Mouse (Mus musculus) megakaryocyte, embryonic 14.5 days (primary cell): Measurements from ENCODE around the gene Mrc2. TPM values are rescaled to one million over a fixed set of nuclear protein-coding genes. Genes with fewer than 3 reads are reported as not detected.
A peak's percentile ranks its signal among the peaks of the same experiment; 100 is the strongest.

Source experiments
- H3K27me3 ChIP-seq: replicated peaks from 2 replicates; pipeline ENCODE3; 2012; ENCODE audit warnings: inconsistent platforms
- H3K36me3 ChIP-seq: replicated peaks from 2 replicates; pipeline ENCODE3; 2012; ENCODE audit warnings: low read length, inconsistent platforms, mixed read lengths
- H3K4me1 ChIP-seq: 2 replicates; pipeline ENCODE4 v1.6.1; 2012; ENCODE audit warnings: inconsistent platforms
- H3K4me3 ChIP-seq: replicated peaks from 2 replicates; pipeline ENCODE3; 2012; ENCODE audit warnings: moderate library complexity, mild to moderate bottlenecking, inconsistent platforms
- H3K9me3 ChIP-seq: 2 replicates; pipeline ENCODE4 v1.6.1; 2012; ENCODE audit warnings: inconsistent platforms
- FLI1 ChIP-seq: IDR thresholded peaks from 2 replicates; pipeline ENCODE4 v1.6.1; 2012; ENCODE audit warnings: low read length, inconsistent platforms, mixed read lengths
- GATA1 ChIP-seq: IDR thresholded peaks from 3 replicates; pipeline ENCODE4 v1.6.1; 2012; ENCODE audit warnings: mixed read lengths, low read length, inconsistent platforms, borderline replicate concordance
- polyA plus RNA-seq: library from polyadenylated mRNA; stranded (reverse); fragments of >175 nt; gene quantifications from 2 replicates; pipeline ENCODE4 v1.2.3, GENCODE M21; 2012; ENCODE audit warnings: low replicate concordance; ENCODE audit not compliant: insufficient read depth

Gene Mrc2
- polyA plus RNA-seq, 1 experiment = 0.81 TPM

GRCm38 (mm10) chr11:105347162-105348161, 55.0 kb downstream of the Mrc2 start:
- H3K4me1 ChIP-seq = peaks cover 14% of the 10 kb centered on the region
- no peak for TF ChIP-seq FLI1
- no peak for TF ChIP-seq GATA1
- H3K27me3 ChIP-seq = peaks cover 51% of the 10 kb centered on the region
- no peaks in the 10 kb centered on the region for H3K9me3 ChIP-seq
- H3K36me3 ChIP-seq = no peaks in the 10 kb centered on the region
- peak overlapping the region; percentile 81 for H3K4me3 ChIP-seq

DNA sequence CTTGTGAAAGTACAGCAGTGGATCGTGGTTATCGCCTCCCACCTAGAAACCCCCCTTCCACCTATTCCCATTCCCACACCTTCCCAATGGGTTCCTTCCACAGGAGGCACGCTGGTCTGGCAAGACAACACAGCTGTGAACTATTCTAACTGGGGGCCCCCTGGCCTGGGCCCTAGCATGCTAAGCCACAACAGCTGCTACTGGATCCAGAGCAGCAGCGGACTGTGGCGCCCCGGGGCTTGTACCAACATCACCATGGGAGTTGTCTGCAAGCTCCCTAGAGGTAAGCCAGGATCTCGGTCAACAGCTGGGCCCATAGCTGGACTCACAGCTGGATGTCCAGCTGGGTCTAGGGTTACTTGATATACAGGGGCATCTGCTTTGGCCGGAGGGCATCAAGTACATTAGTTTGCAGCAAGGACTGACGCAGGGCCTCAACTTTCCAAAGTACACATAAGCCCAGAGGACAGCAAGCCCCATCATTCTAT, 56.1 kb downstream of the Mrc2 start:
- Histone ChIP-seq H3K9me3 (no peaks in the 10 kb centered on the region), H3K36me3 (no peaks in the 10 kb centered on the region), H3K4me1 (peaks cover 14% of the 10 kb centered on the region), H3K4me3 (no peak overlapping the region), H3K27me3 (peaks cover 53% of the 10 kb centered on the region)
- TF ChIP-seq GATA1 (no peak), FLI1 (no peak)

DNA sequence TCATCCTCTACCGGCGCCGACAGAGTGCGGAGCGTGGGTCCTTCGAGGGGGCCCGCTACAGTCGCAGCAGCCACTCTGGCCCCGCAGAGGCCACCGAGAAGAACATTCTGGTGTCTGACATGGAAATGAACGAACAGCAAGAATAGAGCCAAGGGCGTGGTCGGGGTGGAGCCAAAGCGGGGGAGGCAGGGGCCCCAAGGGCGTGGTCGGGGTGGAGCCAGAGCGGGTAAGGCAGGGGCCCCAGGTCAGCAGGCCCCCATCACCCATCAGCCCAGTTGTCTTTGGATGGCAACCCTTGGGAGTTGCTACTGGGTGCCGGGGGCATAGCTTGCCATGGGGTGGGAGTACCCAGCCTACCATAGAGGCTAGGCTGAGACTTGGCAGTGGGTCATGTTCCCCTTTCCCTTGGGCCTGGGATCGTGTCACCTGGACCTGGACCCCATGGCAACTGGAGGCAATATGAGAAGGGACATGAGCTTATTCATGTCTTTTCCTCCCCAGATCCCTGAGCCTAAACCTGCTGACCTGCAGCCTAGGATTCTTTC, 57.4 kb downstream of the Mrc2 start:
- H3K9me3 ChIP-seq = no peaks in the 10 kb centered on the region
- TF ChIP-seq GATA1 (no peak), FLI1 (no peak)
- no peaks in the 10 kb centered on the region for H3K36me3 ChIP-seq
- H3K27me3 ChIP-seq = peaks cover 65% of the 10 kb centered on the region
- H3K4me3 ChIP-seq = no peak overlapping the region
- H3K4me1 ChIP-seq = peaks cover 14% of the 10 kb centered on the region

DNA sequence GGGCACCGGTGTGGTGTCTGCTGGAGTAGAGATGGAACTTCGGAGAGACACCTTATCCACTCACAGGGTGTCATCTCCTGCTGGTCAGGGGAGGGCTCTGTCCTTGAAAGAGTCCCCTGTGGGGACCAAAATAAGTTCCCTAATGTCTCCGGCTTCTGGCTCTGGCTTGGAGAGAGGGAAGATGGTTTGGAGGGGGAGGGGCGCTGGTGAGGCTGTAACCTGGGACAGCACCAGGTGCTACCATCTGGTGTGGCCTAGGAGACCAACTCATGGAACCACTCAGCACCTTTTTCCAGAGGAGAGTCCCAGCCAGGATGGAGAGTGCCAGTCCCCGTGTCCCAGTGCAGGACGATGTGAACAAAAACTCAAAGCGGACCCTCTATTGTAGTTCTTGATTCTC, 58.2 kb downstream of the Mrc2 start:
- H3K9me3 ChIP-seq = no peaks in the 10 kb centered on the region
- H3K4me1 ChIP-seq = peaks cover 14% of the 10 kb centered on the region
- no peak overlapping the region for H3K4me3 ChIP-seq
- peaks cover 70% of the 10 kb centered on the region for H3K27me3 ChIP-seq
- TF ChIP-seq FLI1 (no peak), GATA1 (no peak)
- H3K36me3 ChIP-seq = no peaks in the 10 kb centered on the region

GRCm38 (mm10) chr11:105352152-105352551, 59.7 kb downstream of the Mrc2 start:
- Histone ChIP-seq H3K9me3 (no peaks in the 10 kb centered on the region), H3K4me3 (no peak overlapping the region), H3K27me3 (peaks cover 62% of the 10 kb centered on the region), H3K4me1 (peaks cover 17% of the 10 kb centered on the region), H3K36me3 (no peaks in the 10 kb centered on the region)
- TF ChIP-seq GATA1 (no peak), FLI1 (no peak)

DNA sequence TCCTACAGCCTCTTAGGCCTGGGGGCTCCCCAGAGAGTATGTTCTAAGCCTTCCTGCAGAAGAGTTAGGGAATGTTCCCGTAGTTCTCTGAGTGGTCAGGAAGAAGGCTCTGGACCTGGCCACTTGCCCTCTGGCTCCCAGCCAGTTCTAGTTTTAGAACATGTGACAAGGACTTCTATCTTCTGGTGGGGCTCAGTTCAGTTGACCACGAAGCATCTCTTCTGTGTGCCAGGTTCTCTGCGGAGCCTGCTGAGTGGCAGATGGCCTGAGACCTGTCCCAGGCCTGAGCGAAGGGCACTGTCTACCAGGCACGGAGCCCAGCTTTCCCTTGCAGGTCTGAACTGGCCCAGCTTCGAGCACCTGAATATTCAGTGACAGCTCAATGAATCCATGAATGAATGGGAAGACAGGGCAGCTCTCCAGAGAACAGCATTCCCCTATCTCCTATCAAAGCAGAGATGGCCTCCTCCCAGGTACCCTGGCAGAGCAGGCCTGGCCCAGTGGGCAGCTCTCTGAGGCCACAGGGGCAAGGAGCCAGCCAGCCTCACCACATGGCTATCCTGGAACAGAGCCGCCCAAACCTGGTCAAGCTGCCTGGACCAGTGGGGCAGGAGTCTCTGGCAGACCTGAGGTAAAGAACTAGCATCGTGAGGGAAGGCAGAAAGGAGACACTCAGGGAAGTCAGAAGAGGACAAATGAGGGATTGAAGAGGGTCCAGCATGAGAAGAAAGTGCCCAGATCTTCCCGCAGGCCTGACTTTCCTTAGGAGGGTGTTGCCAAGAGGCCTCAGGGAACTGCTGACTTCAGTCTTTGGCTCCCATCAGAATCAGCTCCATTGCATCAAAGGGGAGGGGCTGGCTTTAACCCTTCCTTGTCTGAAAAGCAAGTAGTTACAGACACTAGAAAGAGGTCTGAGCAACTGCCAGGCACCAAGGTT, 60.8 kb downstream of the Mrc2 start:
- Histone ChIP-seq H3K36me3 (no peaks in the 10 kb centered on the region), H3K4me3 (no peak overlapping the region), H3K9me3 (no peaks in the 10 kb centered on the region), H3K27me3 (peaks cover 61% of the 10 kb centered on the region), H3K4me1 (peaks cover 6% of the 10 kb centered on the region)
- TF ChIP-seq GATA1 (no peak), FLI1 (no peak)

DNA sequence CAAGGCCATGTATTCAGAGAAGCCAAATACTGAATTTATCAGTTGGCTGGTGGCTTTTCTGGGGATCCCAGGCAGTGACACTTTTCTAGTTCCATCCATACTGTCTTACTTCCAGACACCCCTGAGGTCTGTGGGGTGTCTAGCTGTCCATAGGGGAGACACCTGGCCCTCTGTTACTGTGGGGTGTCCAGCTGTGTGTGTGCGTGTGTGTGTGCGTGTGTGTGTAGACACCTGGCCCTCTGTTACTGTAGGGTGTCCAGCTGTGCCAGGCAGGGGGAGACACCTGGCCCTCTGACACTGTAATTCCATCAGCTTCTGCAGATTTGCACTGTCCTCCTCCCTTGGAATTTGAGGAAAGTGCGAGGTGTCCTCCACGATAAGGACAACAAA, 61.4 kb downstream of the Mrc2 start:
- H3K4me3 ChIP-seq = no peak overlapping the region
- peaks cover 4% of the 10 kb centered on the region for H3K4me1 ChIP-seq
- peaks cover 59% of the 10 kb centered on the region for H3K27me3 ChIP-seq
- no peak for TF ChIP-seq FLI1
- TF ChIP-seq GATA1 = no peak
- H3K36me3 ChIP-seq = no peaks in the 10 kb centered on the region
- H3K9me3 ChIP-seq = no peaks in the 10 kb centered on the region

DNA sequence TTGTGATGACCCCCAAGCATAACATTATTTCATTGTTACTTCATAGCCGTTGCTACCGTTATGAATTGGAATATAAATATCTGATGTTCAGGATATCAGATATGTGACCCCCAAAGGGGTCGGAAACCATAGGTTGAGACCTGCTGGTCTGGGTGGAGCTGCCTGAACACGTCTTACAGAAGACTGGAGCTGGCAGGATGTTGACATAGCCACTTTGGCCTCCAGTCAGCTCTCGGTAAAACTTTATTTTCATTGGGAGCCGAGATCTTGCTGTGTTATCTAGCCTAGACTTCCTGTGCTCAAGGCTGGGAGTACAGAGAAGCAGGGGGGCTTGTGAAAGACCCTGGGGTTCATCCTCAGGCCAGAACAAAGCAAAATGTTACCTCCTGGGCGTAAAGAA, 63.9 kb downstream of the Mrc2 start:
- no peaks in the 10 kb centered on the region for H3K36me3 ChIP-seq
- H3K27me3 ChIP-seq = peaks cover 56% of the 10 kb centered on the region
- H3K4me1 ChIP-seq = peaks cover 4% of the 10 kb centered on the region
- no peaks in the 10 kb centered on the region for H3K9me3 ChIP-seq
- TF ChIP-seq GATA1 = no peak
- no peak overlapping the region for H3K4me3 ChIP-seq

- H3K9me3 ChIP-seq = no peaks in the 10 kb centered on the region
- peaks cover 30% of the 10 kb centered on the region for H3K27me3 ChIP-seq
- TF ChIP-seq GATA1 (no peak), FLI1 (no peak)
- peaks cover 3% of the 10 kb centered on the region for H3K36me3 ChIP-seq
- H3K4me3 ChIP-seq = peak overlapping the region; percentile 95
- peaks cover 55% of the 10 kb centered on the region for H3K4me1 ChIP-seq
Observed at GRCm38 (mm10) chr11:105362041-105362765, 69.8 kb downstream of the Mrc2 start.
